ENCODE assay signal across 32 mouse cellular contexts in the genomic region with DNA sequence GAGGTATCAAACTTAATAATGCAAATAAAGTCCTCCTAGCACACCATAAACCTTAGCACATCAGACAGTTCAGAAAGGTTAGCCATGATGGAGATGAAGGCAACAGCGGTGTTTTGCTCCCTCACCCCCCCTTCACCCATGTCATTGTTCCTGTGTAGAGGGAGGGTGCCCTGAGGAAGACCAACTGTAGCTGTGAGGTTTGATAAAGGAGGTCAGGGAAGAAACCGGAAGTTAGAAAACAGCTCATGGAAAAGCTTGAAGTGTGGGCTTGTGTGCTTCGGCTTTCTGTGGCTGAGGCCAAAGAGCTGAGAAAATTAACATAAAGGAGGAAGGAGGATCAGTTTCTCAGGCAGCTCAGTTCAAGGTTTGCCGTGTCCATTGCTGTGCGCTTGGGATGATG.
"Had no signal": no experiment of that assay in that cellular context is flagged by ENCODE, and none has a peak within 500 bp of the region (broad histone marks: within the 10 kb centered on the region; RNA-seq: fewer than 3 reads in every experiment).

No protein-coding gene starts in this region.

- H3K9me3 ChIP-seq: limb, embryonic 10.5 days; limb, embryonic 12.5 days; limb, embryonic 13.5 days; limb, embryonic 15.5 days; liver, embryonic 12.5 days; liver, embryonic 13.5 days; liver, embryonic 15.5 days; lung, embryonic 15.5 days; megakaryocyte, embryonic 14.5 days; midbrain, embryonic 10.5 days; midbrain, embryonic 12.5 days; midbrain, embryonic 13.5 days; midbrain, embryonic 15.5 days; neural tube, embryonic 12.5 days had no signal

- DNase-seq: left cerebral cortex, postnatal 4 days; liver; liver, embryonic 13.5 days; liver, postnatal 0 days; lung, adult 18-20 months; lung, adult 2 months; lung, embryonic 14.5 days; lung, postnatal 10 days; lung, postnatal 14 days; lung, postnatal 36 days; lung, postnatal 4 days; midbrain, embryonic 14.5 days had no signal

- H3K4me2 ChIP-seq: limb, embryonic 12.5 days; limb, embryonic 13.5 days; limb, embryonic 15.5 days; liver, embryonic 11.5 days; liver, embryonic 12.5 days; liver, embryonic 13.5 days; liver, embryonic 15.5 days; lung, embryonic 14.5 days; lung, embryonic 15.5 days; midbrain, embryonic 11.5 days; midbrain, embryonic 12.5 days; midbrain, embryonic 13.5 days; midbrain, embryonic 15.5 days; neural tube, embryonic 12.5 days had no signal

- H3K4me3 ChIP-seq: limb, embryonic 10.5 days; limb, embryonic 12.5 days; limb, embryonic 13.5 days; limb, embryonic 15.5 days; liver, embryonic 12.5 days; liver, embryonic 13.5 days; liver, embryonic 15.5 days; lung, embryonic 15.5 days; megakaryocyte, embryonic 14.5 days; midbrain, embryonic 10.5 days; midbrain, embryonic 12.5 days; midbrain, embryonic 13.5 days; midbrain, embryonic 15.5 days; myocyte; neural tube, embryonic 12.5 days had no signal

- H3K36me3 ChIP-seq: limb, embryonic 10.5 days; limb, embryonic 12.5 days; limb, embryonic 13.5 days; limb, embryonic 15.5 days; liver, embryonic 12.5 days; liver, embryonic 13.5 days; liver, embryonic 15.5 days; lung, embryonic 15.5 days; midbrain, embryonic 10.5 days; midbrain, embryonic 12.5 days; midbrain, embryonic 13.5 days; midbrain, embryonic 15.5 days; neural tube, embryonic 12.5 days had no signal

- ATAC-seq: liver, embryonic 12.5 days; liver, postnatal 0 days; lung, postnatal 0 days; midbrain, embryonic 13.5 days; midbrain, embryonic 15.5 days; midbrain, embryonic 16.5 days had no signal

- H3K27ac ChIP-seq: limb, embryonic 10.5 days; limb, embryonic 12.5 days; limb, embryonic 13.5 days; limb, embryonic 15.5 days; liver, embryonic 12.5 days; liver, embryonic 13.5 days; liver, embryonic 14.5 days; liver, embryonic 15.5 days; lung, embryonic 15.5 days; macrophage; midbrain, embryonic 10.5 days; midbrain, embryonic 12.5 days; midbrain, embryonic 13.5 days; midbrain, embryonic 15.5 days; neural tube, embryonic 12.5 days had no signal

- H3K27me3 ChIP-seq: limb, embryonic 12.5 days; limb, embryonic 13.5 days; limb, embryonic 15.5 days; liver, embryonic 12.5 days; liver, embryonic 13.5 days; liver, embryonic 15.5 days; lung, embryonic 15.5 days; megakaryocyte, embryonic 14.5 days; midbrain, embryonic 12.5 days; midbrain, embryonic 13.5 days; midbrain, embryonic 15.5 days; neural tube, embryonic 12.5 days had no signal

- H3K9ac ChIP-seq: limb, embryonic 12.5 days; limb, embryonic 13.5 days; limb, embryonic 15.5 days; liver, embryonic 12.5 days; liver, embryonic 13.5 days; liver, embryonic 14.5 days; liver, embryonic 15.5 days; liver, postnatal 0 days; lung, embryonic 14.5 days; lung, embryonic 15.5 days; midbrain, embryonic 12.5 days; midbrain, embryonic 13.5 days; midbrain, embryonic 15.5 days; neural tube, embryonic 12.5 days had no signal

- H3K4me1 ChIP-seq: liver, embryonic 12.5 days; liver, embryonic 13.5 days; liver, embryonic 15.5 days; lung, embryonic 15.5 days; midbrain, embryonic 10.5 days; midbrain, embryonic 12.5 days; midbrain, embryonic 13.5 days; midbrain, embryonic 15.5 days; neural tube, embryonic 12.5 days had no signal
